Mouse (Mus musculus) myocyte (in vitro differentiated cells): ENCODE data around the gene Myo9b. TPM values are rescaled to one million over a fixed set of nuclear protein-coding genes. Genes with fewer than 3 reads are reported as not detected.

ENCODE experiments used
- H3K27me3 ChIP-seq: one replicate; pipeline ENCODE4 v1.6.1; 2011; ENCODE audit not compliant: control insufficient read depth, insufficient read depth, insufficient read length
- H3K36me3 ChIP-seq: one replicate; pipeline ENCODE4 v1.6.1; 2011; ENCODE audit not compliant: control insufficient read depth, insufficient read depth
- H3K4me2 ChIP-seq: one replicate; pipeline ENCODE4 v1.6.1; 2011; ENCODE audit warnings: low read depth, control low read depth
- H3K4me3 ChIP-seq: one replicate; pipeline ENCODE4 v1.5.1; 2011; ENCODE audit warnings: mild to moderate bottlenecking, control low read depth, moderate library complexity
- H3K79me2 ChIP-seq: one replicate; pipeline ENCODE4 v1.6.1; 2011; ENCODE audit not compliant: control insufficient read depth, insufficient read depth
- H3ac ChIP-seq: one replicate; pipeline ENCODE4 v1.6.1; 2011; ENCODE audit not compliant: control insufficient read depth, insufficient read length
- CEBPB ChIP-seq: IDR thresholded peaks from 2 replicates; pipeline ENCODE4 v1.6.1; 2011; ENCODE audit warnings: mild to moderate bottlenecking, moderate library complexity; ENCODE audit not compliant: poor library complexity, insufficient read depth, severe bottlenecking
- E2F4 ChIP-seq: IDR thresholded peaks from one replicate; pipeline ENCODE4 v1.6.1; 2011; ENCODE audit warnings: mild to moderate bottlenecking, control low read depth, moderate library complexity; ENCODE audit not compliant: insufficient read depth
- MAX ChIP-seq: IDR thresholded peaks from one replicate; pipeline ENCODE4 v1.6.1; 2011; ENCODE audit warnings: low read depth, mild to moderate bottlenecking, control low read depth
- MYOD1 ChIP-seq, 3 experiments: IDR thresholded peaks; one replicate each; pipeline ENCODE4 v1.6.1; 2011; ENCODE audit warnings: control low read depth in 2 of 3, low read depth in 2 of 3, mild to moderate bottlenecking in 2 of 3, moderate library complexity in 1 of 3; ENCODE audit not compliant: insufficient read length in 2 of 3, control insufficient read depth in 1 of 3
- MYOG ChIP-seq, 3 experiments: IDR thresholded peaks; one replicate each; pipeline ENCODE4 v1.6.1; 2011; ENCODE audit warnings: control low read depth in 2 of 3, low read depth in 2 of 3, mild to moderate bottlenecking in 2 of 3; ENCODE audit not compliant: insufficient read length in 2 of 3, control insufficient read depth in 1 of 3, insufficient read depth in 1 of 3
- POLR2A ChIP-seq: IDR thresholded peaks from one replicate; pipeline ENCODE4 v1.6.1; 2011; ENCODE audit warnings: low read depth, mild to moderate bottlenecking, control low read depth, moderate library complexity; ENCODE audit not compliant: insufficient read length
- POLR2AphosphoS2 ChIP-seq: IDR thresholded peaks from one replicate; pipeline ENCODE4 v1.6.1; 2011; ENCODE audit warnings: low read depth, control low read depth; ENCODE audit not compliant: insufficient read length
- REST ChIP-seq: IDR thresholded peaks from one replicate; pipeline ENCODE4 v1.6.1; 2011; ENCODE audit warnings: mild to moderate bottlenecking, control low read depth, moderate library complexity; ENCODE audit not compliant: insufficient read depth, insufficient read length
- SRF ChIP-seq: IDR thresholded peaks from one replicate; pipeline ENCODE4 v1.6.1; 2011; ENCODE audit warnings: low read depth; ENCODE audit not compliant: control insufficient read depth, insufficient read length
- TCF12 ChIP-seq: IDR thresholded peaks from one replicate; pipeline ENCODE4 v1.6.1; 2011; ENCODE audit warnings: mild to moderate bottlenecking, control low read depth; ENCODE audit not compliant: poor library complexity, insufficient read depth, severe bottlenecking
- TCF3 ChIP-seq: IDR thresholded peaks from one replicate; pipeline ENCODE4 v1.6.1; 2011; ENCODE audit warnings: low read depth, control low read depth; ENCODE audit not compliant: insufficient read length
- USF1 ChIP-seq: IDR thresholded peaks from one replicate; pipeline ENCODE4 v1.6.1; 2011; ENCODE audit warnings: low read depth, mild to moderate bottlenecking, control low read depth, moderate library complexity
- polyA plus RNA-seq: library from polyadenylated mRNA; unstranded; fragments of >200 nt; fragmentation: generic; extraction: Trizol; gene quantifications from one replicate; pipeline ENCODE4 v1.2.1, GENCODE M21; 2012; ENCODE audit warnings: missing spikeins

Gene Myo9b
- polyA plus RNA-seq, 1 experiment = 39.6 TPM

GRCm38 (mm10) chr8:71369040-71369718 is 96.7 kb downstream of the Myo9b start:
- no peak overlapping the region for H3K4me2 ChIP-seq
- TF ChIP-seq TCF3 (no peak), POLR2A (no peak), TCF12 (no peak), POLR2AphosphoS2 (no peak), MAX (no peak), SRF (no peak), REST (no peak), CEBPB (no peak), USF1 (no peak), E2F4 (no peak), MYOG (IDR thresholded peaks at IDR 0.05; ENCODE audit: control insufficient read depth in 1 of 3, insufficient read depth in 1 of 3, insufficient read length in 2 of 3, low read depth in 2 of 3) (no peak), MYOD1 (IDR thresholded peaks at IDR 0.05; ENCODE audit: control insufficient read depth in 1 of 3, insufficient read length in 2 of 3, low read depth in 2 of 3) (no peak)

GRCm38 (mm10) chr8:71370711-71371235 is 98.3 kb downstream of the Myo9b start:
- peak overlapping the region; percentile 26 for H3K4me3 ChIP-seq
- no peaks in the 10 kb centered on the region for H3K27me3 ChIP-seq
- TF ChIP-seq POLR2AphosphoS2 = no peak
- no peak for TF ChIP-seq USF1
- no peak for TF ChIP-seq REST
- no peak for TF ChIP-seq TCF3
- no peak for TF ChIP-seq TCF12
- TF ChIP-seq MYOG (IDR thresholded peaks at IDR 0.05; ENCODE audit: control insufficient read depth in 1 of 3, insufficient read depth in 1 of 3, insufficient read length in 2 of 3, low read depth in 2 of 3) = no peak
- TF ChIP-seq CEBPB = no peak
- no peak for TF ChIP-seq MYOD1 (IDR thresholded peaks at IDR 0.05; ENCODE audit: control insufficient read depth in 1 of 3, insufficient read length in 2 of 3, low read depth in 2 of 3)
- TF ChIP-seq POLR2A = no peak
- TF ChIP-seq MAX = no peak
- no peak for TF ChIP-seq E2F4
- no peak for TF ChIP-seq SRF
- H3K36me3 ChIP-seq = peaks cover 13% of the 10 kb centered on the region
- peak overlapping the region; percentile 73 for H3K4me2 ChIP-seq
- H3K79me2 ChIP-seq = no peaks in the 10 kb centered on the region
- no peak overlapping the region for H3ac ChIP-seq

More at GRCm38 (mm10) chr8:71369040-71369718, 96.7 kb downstream of the Myo9b start:
- H3K27me3 ChIP-seq = no peaks in the 10 kb centered on the region
- H3K79me2 ChIP-seq = no peaks in the 10 kb centered on the region
- no peak overlapping the region for H3ac ChIP-seq
- no peak overlapping the region for H3K4me3 ChIP-seq
- H3K36me3 ChIP-seq = peaks cover 7% of the 10 kb centered on the region

GRCm38 (mm10) chr8:71371236-71371848 is 98.8 kb downstream of the Myo9b start, which contains the start of gene Ocel1:
Gene Ocel1 (plus strand): TSS chr8:71371298.
- TF ChIP-seq TCF3 (peak; percentile 41), MYOG (IDR thresholded peaks at IDR 0.05; ENCODE audit: control insufficient read depth in 1 of 3, insufficient read depth in 1 of 3, insufficient read length in 2 of 3, low read depth in 2 of 3) (peak in 2 of 3 experiments; percentile 54 to 86), MYOD1 (IDR thresholded peaks at IDR 0.05; ENCODE audit: control insufficient read depth in 1 of 3, insufficient read length in 2 of 3, low read depth in 2 of 3) (peak in 2 of 3 experiments; percentile 68 to 73), TCF12 (peak; percentile 7), USF1 (peak; percentile 1), SRF (peak; percentile 65), MAX (no peak), CEBPB (no peak), REST (no peak), POLR2AphosphoS2 (peak; percentile 79), POLR2A (peak; percentile 77)
- H3K4me2 ChIP-seq = peak within 1 kb of the TSS; percentile 73
- H3ac ChIP-seq = no peak within 1 kb of the TSS
- H3K36me3 ChIP-seq = peaks cover 13% of the 10 kb centered on the region
- H3K4me3 ChIP-seq = peak within 1 kb of the TSS; percentile 26
- H3K27me3 ChIP-seq = no peaks in the 10 kb centered on the region
- H3K79me2 ChIP-seq = no peaks in the 10 kb centered on the region

- TF ChIP-seq USF1 = no peak
- TF ChIP-seq POLR2AphosphoS2 = peak; percentile 64
- no peak for TF ChIP-seq E2F4
- no peaks in the 10 kb centered on the region for H3K79me2 ChIP-seq
- no peak overlapping the region for H3ac ChIP-seq
- H3K36me3 ChIP-seq = peaks cover 13% of the 10 kb centered on the region
- no peaks in the 10 kb centered on the region for H3K27me3 ChIP-seq
- H3K4me3 ChIP-seq = no peak overlapping the region
- no peak overlapping the region for H3K4me2 ChIP-seq
Measured at GRCm38 (mm10) chr8:71372427-71372826, 99.9 kb downstream of the Myo9b start.
